Comparison of ENCODE assay signal across 17 mouse cellular contexts in genomic region chr4:24800345-24800936, GRCm38 (mm10). TPM values are rescaled to one million over a fixed set of nuclear protein-coding genes. Genes with fewer than 3 reads are reported as not detected.
"Had no signal": no experiment of that assay in that cellular context is flagged by ENCODE, and none has a peak within 500 bp of the region (broad histone marks: within the 10 kb centered on the region; RNA-seq: fewer than 3 reads in every experiment).

No protein-coding gene starts in this region.

- H3K4me1 ChIP-seq: liver, embryonic 13.5 days; lung, embryonic 15.5 days; megakaryocyte, embryonic 14.5 days; neural tube, embryonic 12.5 days; stomach, embryonic 15.5 days had no signal

- H3K9me3 ChIP-seq: limb, embryonic 15.5 days; liver, embryonic 13.5 days; lung, embryonic 15.5 days; megakaryocyte, embryonic 14.5 days; neural tube, embryonic 12.5 days; stomach, embryonic 15.5 days had no signal

- H3K4me3 ChIP-seq: limb, embryonic 15.5 days; liver, embryonic 13.5 days; lung, embryonic 15.5 days; megakaryocyte, embryonic 14.5 days; neural tube, embryonic 12.5 days; stomach, embryonic 15.5 days had no signal

- H3K27me3 ChIP-seq: limb, embryonic 15.5 days; liver, embryonic 13.5 days; lung, embryonic 15.5 days; megakaryocyte, embryonic 14.5 days; neural tube, embryonic 12.5 days; stomach, embryonic 15.5 days had no signal

- ATAC-seq: intestine, postnatal 0 days; liver, postnatal 0 days had no signal

- H3K9ac ChIP-seq: limb, embryonic 15.5 days; liver, embryonic 13.5 days; liver, postnatal 0 days; lung, embryonic 15.5 days; neural tube, embryonic 12.5 days; stomach, embryonic 15.5 days had no signal

- H3K27ac ChIP-seq: limb, embryonic 15.5 days; liver, embryonic 13.5 days; lung, embryonic 15.5 days; macrophage; neural tube, embryonic 12.5 days; stomach, embryonic 15.5 days had no signal

- H3K4me2 ChIP-seq: limb, embryonic 15.5 days; liver, embryonic 13.5 days; lung, embryonic 15.5 days; neural tube, embryonic 12.5 days; stomach, embryonic 15.5 days had no signal

- DNase-seq: kidney, adult 8-10 months; kidney, postnatal 25 days; layer of hippocampus, adult 9-11 months; left cerebral cortex, postnatal 4 days; liver, embryonic 13.5 days; liver, postnatal 0 days; lung, postnatal 14 days; right cerebral cortex, postnatal 14 days; thymus, adult 2 months; thymus, postnatal 25 days had no signal

- H3K36me3 ChIP-seq: limb, embryonic 15.5 days; liver, embryonic 13.5 days; lung, embryonic 15.5 days; neural tube, embryonic 12.5 days; stomach, embryonic 15.5 days had no signal

RNA-seq across cellular contexts. Expression of gene Klhl32, which starts 50.5 kb away (rescaled TPM):
- polyA plus RNA-seq: macrophage had no signal
